Mouse (Mus musculus) embryonic facial prominence, embryonic 12.5 days (tissue): ENCODE results near the gene Gm17334. TPM values are rescaled to one million over a fixed set of nuclear protein-coding genes. Genes with fewer than 3 reads are reported as not detected.

Source experiments
- ATAC-seq: fragments of 200-750 bp; cut with Nextera tagmentation; 2 replicates; pipeline ENCODE4 v1.8.0; 2017; ENCODE audit not compliant: insufficient number of reproducible peaks, insufficient read depth, low FRiP score, low TSS enrichment
- H3K27ac ChIP-seq: fragments of 300-500 bp; sonication (generic); 2 replicates; pipeline ENCODE4 v1.5.1; 2016; ENCODE audit warnings: mild to moderate bottlenecking
- H3K27me3 ChIP-seq: fragments of 300-500 bp; sonication (generic); 2 replicates; pipeline ENCODE4 v1.6.1; 2016; ENCODE audit warnings: mild to moderate bottlenecking, moderate library complexity
- H3K36me3 ChIP-seq: fragments of 300-500 bp; sonication (generic); 2 replicates; pipeline ENCODE4 v1.6.1; 2016; ENCODE audit warnings: mild to moderate bottlenecking
- H3K4me1 ChIP-seq: fragments of 300-500 bp; sonication (generic); 2 replicates; pipeline ENCODE4 v1.6.1; 2016
- H3K4me2 ChIP-seq: fragments of 300-500 bp; sonication (generic); replicated peaks from 2 replicates; pipeline ENCODE4 v1.6.1; 2016; ENCODE audit warnings: mild to moderate bottlenecking, moderate library complexity
- H3K4me3 ChIP-seq: fragments of 300-500 bp; sonication (generic); 2 replicates; pipeline ENCODE4 v1.5.1; 2016; ENCODE audit warnings: mild to moderate bottlenecking
- H3K9ac ChIP-seq: fragments of 300-500 bp; sonication (generic); 2 replicates; pipeline ENCODE4 v1.6.1; 2016; ENCODE audit warnings: mild to moderate bottlenecking, moderate library complexity
- H3K9me3 ChIP-seq: fragments of 300-500 bp; sonication (generic); 2 replicates; pipeline ENCODE4 v1.6.1; 2016; ENCODE audit warnings: mild to moderate bottlenecking, moderate library complexity
- WGBS: fragments of 180-500 bp; shearing (Covaris S2); methylation state at CpG from one replicate; pipeline ENCODE4 v1.1.7; 2016; 5-methylcytosine and 5-hydroxymethylcytosine counted together
- polyA plus RNA-seq: library from polyadenylated mRNA; unstranded; fragments of >200 nt; fragmentation: Nextera tagmentation; extraction: Ambion mirVana; gene quantifications from 2 replicates; pipeline ENCODE4 v1.2.1, GENCODE M21; 2016

Gm17334 gene
- polyA plus RNA-seq, 1 experiment from 2014 or later = not detected

DNA sequence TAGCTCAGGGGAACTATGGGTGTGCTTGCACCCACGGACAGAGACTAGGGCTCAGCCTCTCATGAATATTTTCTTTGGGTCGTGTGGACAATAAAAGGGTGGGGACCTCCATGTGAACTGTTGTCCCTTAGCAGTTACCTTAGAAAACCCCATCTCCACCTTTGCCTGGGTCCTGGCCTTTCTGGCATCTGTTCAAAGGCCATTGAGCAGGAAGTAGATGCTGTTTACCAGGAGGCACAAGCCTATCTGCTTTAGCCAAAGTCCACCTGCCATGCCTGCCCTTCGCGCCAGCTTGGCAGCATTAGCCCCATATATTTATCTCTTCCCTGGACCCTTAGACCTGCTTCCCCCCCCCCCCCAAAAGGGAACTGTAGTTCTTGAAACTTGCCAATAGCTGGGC, 15.4 kb downstream of the Gm17334 start:
- no peak for ATAC-seq
- H3K9ac ChIP-seq = no peak overlapping the region
- H3K27ac ChIP-seq = no peak overlapping the region
- H3K4me2 ChIP-seq = no peak overlapping the region
- peaks cover 18% of the 10 kb centered on the region for H3K4me1 ChIP-seq
- H3K36me3 ChIP-seq = no peaks in the 10 kb centered on the region
- H3K4me3 ChIP-seq = no peak overlapping the region
- peaks cover 13% of the 10 kb centered on the region; the same call in 1 of the 2 replicates for H3K27me3 ChIP-seq
- WGBS = 92% methylated on average over 4 of the region's 4 CpGs
- H3K9me3 ChIP-seq = no peaks in the 10 kb centered on the region

DNA sequence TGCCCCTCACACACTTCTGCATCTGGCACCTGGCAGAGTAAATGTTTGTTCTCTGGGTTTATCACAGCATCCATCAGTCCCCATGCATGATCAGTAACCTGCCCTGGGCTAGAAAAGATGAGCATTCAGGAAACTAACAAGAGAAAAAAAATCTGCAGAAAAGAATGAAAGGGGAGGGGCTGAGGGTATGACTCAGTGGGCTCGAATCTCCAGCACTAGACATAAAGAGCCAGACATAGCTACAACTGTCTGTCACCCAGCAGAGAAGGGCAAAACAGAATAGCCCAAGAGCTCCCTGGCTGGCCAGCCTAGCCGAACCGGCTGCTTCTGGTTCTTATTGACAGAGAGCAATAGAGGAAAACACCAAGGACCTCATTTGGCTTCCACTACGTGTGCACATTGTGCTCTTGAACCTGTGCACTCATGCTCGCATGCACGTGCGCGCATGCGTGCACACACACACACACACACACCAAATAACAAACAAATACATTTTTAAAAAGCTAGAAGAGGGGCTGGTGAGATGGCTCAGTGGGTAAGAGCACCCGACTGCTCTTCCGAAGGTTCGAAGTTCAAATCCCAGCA, 17.9 kb downstream of the Gm17334 start:
- WGBS = 85% methylated on average over 12 of the region's 12 CpGs
- ATAC-seq = no peak

DNA sequence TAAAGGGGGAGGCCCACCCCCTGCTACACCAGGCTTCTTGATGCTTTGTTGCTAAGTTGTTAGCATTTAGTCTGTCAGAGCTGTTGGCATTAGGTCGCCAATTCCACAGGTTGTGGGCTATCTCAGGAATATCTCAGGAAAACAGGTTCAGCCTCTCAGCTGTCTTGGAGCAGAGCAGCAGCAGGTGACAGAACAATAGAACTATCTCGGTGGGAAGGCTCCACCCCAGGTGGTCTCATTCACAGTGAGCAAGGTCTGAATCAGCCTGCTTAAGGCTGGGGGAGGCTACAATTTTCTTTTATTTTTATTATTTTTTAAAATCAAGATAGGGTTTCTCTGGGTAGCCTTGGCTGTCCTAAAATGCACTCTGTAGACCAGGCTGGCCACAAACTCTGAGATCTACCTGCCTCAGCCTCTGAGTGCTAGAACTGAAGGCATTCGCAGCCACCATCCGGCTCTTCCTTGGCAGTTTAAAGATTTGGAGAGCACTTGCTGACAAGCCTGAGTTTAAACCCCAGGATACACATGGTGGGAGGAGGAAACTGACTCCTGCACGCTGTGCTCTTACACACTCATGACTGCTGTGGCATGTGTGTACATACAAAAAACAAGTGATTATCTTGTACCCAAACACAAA, 23.2 kb downstream of the Gm17334 start:
- ATAC-seq = no peak
- Histone ChIP-seq H3K9ac (no peak overlapping the region), H3K27ac (no peak overlapping the region), H3K36me3 (no peaks in the 10 kb centered on the region), H3K4me1 (no peaks in the 10 kb centered on the region), H3K9me3 (no peaks in the 10 kb centered on the region), H3K4me3 (no peak overlapping the region), H3K4me2 (no peak overlapping the region), H3K27me3 (no peaks in the 10 kb centered on the region)
- WGBS = 50% methylated on average over 5 of the region's 5 CpGs

More for the DNA sequence above, 17.9 kb downstream of the Gm17334 start:
- H3K9ac ChIP-seq = no peak overlapping the region
- no peak overlapping the region for H3K27ac ChIP-seq
- H3K9me3 ChIP-seq = no peaks in the 10 kb centered on the region
- H3K36me3 ChIP-seq = no peaks in the 10 kb centered on the region
- no peak overlapping the region for H3K4me2 ChIP-seq
- peaks cover 12% of the 10 kb centered on the region for H3K4me1 ChIP-seq
- H3K4me3 ChIP-seq = no peak overlapping the region
- 0 out of 2 replicates have a peak, but pooled peaks cover 4% of the 10 kb centered on the region for H3K27me3 ChIP-seq

DNA sequence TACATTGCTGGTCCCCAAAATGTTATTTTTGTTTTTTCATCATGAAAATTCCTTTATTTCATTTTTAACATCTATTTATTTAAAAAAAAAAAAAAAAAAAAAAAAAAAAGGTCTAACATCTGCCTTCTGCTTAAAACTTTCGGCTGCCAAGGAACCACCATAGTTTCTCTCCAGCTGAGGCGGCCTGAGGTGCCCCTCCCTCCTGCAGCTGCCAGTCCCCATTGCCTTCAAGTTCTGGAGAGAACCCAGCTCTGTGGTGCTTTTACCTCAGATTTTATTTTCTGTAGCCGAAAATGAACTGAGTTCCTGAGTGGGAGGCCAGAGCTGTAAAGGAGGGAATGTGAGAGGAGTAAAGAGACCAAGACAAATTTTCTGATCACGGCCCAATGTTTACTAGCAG, 23.7 kb downstream of the Gm17334 start:
- Histone ChIP-seq H3K4me1 (no peaks in the 10 kb centered on the region), H3K27ac (no peak overlapping the region), H3K9ac (no peak overlapping the region), H3K9me3 (no peaks in the 10 kb centered on the region), H3K36me3 (no peaks in the 10 kb centered on the region), H3K4me3 (no peak overlapping the region), H3K27me3 (no peaks in the 10 kb centered on the region), H3K4me2 (no peak overlapping the region)
- no peak for ATAC-seq
- 54% methylated on average over 4 of the region's 4 CpGs for WGBS

DNA sequence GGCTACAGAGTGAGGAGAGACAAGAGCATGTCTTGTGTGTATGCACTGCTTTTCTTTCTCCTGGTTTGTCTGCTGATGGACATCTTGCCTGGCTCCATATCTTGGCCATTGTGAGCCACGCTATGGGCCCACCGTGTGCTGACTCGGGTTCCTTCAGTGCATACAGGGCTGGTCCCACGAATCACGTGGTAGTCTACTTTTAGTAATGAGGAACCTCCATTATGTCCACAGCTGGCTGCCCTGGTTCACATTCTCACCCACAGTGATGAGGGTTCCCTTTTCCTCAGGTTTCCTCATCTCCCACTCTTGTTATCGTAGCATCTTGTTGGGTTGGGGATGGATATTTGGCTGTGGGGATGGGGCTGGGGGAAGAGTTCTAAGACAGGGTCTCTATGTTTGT, 24.4 kb downstream of the Gm17334 start:
- H3K9me3 ChIP-seq = no peaks in the 10 kb centered on the region
- no peak overlapping the region for H3K27ac ChIP-seq
- no peaks in the 10 kb centered on the region for H3K27me3 ChIP-seq
- no peaks in the 10 kb centered on the region for H3K36me3 ChIP-seq
- H3K4me2 ChIP-seq = no peak overlapping the region
- ATAC-seq = no peak
- H3K9ac ChIP-seq = no peak overlapping the region
- no peaks in the 10 kb centered on the region for H3K4me1 ChIP-seq
- 92% methylated on average over 6 of the region's 6 CpGs for WGBS
- H3K4me3 ChIP-seq = no peak overlapping the region

DNA sequence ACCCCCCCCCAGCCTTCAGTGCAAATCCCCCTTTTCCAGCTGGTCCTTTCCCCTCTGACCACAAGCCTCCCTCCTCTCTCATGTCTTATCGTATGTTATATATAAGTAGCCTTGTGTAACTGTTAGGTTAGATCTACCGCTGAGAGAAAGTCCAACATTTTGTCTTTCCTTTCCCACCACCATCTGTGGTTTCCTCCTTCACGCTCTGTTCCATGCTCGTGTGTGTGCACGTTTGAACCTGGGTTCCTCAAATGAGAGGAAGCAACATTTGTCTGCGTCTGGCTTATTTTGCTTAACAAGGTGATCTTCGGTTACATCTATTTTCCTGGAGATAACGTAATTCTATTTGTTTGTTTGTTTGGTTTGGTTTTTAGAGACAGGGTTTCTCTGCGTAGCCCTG, 25.0 kb downstream of the Gm17334 start:
- Histone ChIP-seq H3K27me3 (no peaks in the 10 kb centered on the region), H3K4me3 (no peak overlapping the region), H3K9ac (no peak overlapping the region), H3K9me3 (no peaks in the 10 kb centered on the region), H3K4me2 (no peak overlapping the region), H3K36me3 (no peaks in the 10 kb centered on the region), H3K4me1 (no peaks in the 10 kb centered on the region), H3K27ac (no peak overlapping the region)
- no peak for ATAC-seq
- 87% methylated on average over 9 of the region's 9 CpGs for WGBS

DNA sequence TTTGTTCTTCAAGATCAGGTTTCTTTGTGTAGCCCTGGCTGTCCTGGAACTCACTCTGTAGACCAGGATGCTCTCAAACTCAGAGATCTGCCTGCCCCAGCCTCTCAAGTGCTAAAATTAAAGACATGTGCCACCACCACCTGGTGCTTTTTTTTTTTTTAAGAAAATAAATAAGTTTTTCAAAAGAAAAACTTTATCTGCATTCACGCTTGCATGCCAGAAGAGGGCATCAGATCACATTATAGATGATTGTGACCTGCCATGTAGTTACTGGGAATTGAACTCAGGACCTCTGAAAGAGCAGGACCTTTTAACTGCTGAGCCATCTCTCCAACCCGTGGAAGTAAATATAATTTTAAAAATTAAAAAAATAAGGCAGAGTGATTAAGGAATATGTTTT, 27.7 kb downstream of the Gm17334 start:
- Histone ChIP-seq H3K4me2 (no peak overlapping the region), H3K9me3 (no peaks in the 10 kb centered on the region), H3K36me3 (no peaks in the 10 kb centered on the region), H3K9ac (no peak overlapping the region), H3K4me1 (no peaks in the 10 kb centered on the region), H3K4me3 (no peak overlapping the region), H3K27me3 (no peaks in the 10 kb centered on the region), H3K27ac (no peak overlapping the region)
- WGBS = 89% methylated on average over 2 of the region's 2 CpGs
- ATAC-seq = no peak

DNA sequence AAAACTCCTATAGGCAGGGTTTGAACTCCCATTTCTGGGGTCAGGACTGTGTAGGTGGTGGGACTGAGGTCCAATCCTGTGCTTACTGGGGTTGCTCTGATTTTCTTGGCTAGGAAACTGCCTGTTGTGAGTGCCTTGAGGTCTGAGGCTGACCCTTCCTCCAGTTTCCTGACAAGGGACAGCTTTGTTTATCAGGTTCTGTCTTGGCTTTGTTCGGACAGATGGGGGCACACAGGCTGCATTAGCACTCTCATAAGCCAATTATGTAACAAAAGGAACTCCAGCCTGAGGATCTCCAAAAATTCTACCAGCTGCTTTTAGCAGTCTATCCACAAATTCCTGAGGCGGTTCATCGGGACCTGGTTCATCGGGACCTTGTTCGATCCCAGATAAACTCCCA, 30.6 kb downstream of the Gm17334 start:
- Histone ChIP-seq H3K36me3 (no peaks in the 10 kb centered on the region), H3K4me3 (no peak overlapping the region), H3K9me3 (no peaks in the 10 kb centered on the region), H3K4me1 (no peaks in the 10 kb centered on the region), H3K4me2 (no peak overlapping the region), H3K27me3 (no peaks in the 10 kb centered on the region), H3K27ac (no peak overlapping the region), H3K9ac (no peak overlapping the region)
- no peak for ATAC-seq
- WGBS = 11% methylated on average over 5 of the region's 5 CpGs

DNA sequence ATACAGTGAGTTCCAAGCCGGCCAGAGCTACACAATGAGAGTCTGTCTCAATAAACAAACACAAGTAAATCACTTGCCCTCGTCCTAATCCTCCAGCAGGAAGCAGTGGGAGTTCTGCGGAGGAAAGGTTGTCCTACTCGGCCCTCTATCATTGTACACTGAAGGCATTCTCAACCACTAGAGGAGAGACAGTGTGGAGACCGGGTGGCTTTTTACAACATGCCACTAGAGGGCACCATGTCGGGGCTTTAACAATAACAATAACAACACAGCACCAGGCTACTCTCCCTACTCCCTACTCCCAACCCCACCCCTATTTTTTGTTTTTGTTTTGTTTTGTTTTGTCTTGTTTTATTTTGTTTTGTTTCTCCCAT, 35.4 kb downstream of the Gm17334 start:
- H3K9ac ChIP-seq = no peak overlapping the region
- no peaks in the 10 kb centered on the region for H3K36me3 ChIP-seq
- H3K9me3 ChIP-seq = no peaks in the 10 kb centered on the region
- ATAC-seq = no peak
- no peak overlapping the region for H3K4me2 ChIP-seq
- no peak overlapping the region for H3K27ac ChIP-seq
- WGBS = 45% methylated on average over 6 of the region's 6 CpGs
- H3K4me3 ChIP-seq = no peak overlapping the region
- no peaks in the 10 kb centered on the region for H3K4me1 ChIP-seq
- no peaks in the 10 kb centered on the region for H3K27me3 ChIP-seq

DNA sequence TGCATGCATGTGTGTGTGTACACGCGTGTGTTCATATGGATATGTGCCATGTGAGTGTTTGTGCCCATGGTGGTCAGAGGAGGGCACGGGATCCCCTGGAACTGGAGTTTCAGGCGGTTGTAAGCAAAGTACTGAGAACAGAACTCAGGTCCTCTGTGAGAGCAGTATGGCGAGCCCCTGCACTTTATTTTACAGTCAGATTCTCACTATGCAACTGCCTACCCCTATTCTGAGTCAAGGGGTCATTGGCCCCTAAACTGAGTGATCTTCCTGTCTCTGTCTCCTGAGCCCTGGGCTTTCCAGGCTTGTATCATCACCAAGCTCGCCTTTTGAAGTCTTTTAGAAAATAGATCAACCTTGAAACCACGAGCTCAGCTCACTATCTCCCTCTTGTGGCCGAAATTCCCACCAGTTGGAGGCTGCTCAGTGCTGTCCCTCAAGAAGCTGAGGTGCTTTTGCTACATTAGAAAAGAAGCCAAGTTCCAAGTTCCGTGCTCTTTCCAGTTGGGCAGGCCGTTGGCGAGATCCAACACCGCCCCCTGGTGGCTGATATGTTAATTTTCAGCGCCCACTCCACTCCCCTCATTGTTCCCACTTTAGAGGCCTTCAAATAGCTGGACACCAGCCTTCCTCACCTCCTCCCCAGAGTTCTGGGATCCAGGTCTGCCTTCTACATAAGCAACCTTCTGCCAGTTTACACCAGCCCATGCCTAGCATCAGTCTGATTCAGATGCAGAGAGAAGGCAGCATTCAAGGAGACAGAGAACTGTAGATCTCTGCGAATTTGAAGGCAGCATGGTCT, 36.0 kb downstream of the Gm17334 start:
- H3K27ac ChIP-seq = no peak overlapping the region
- no peaks in the 10 kb centered on the region for H3K36me3 ChIP-seq
- H3K9me3 ChIP-seq = no peaks in the 10 kb centered on the region
- no peak overlapping the region for H3K9ac ChIP-seq
- 46% methylated on average over 14 of the region's 14 CpGs for WGBS
- no peaks in the 10 kb centered on the region for H3K27me3 ChIP-seq
- ATAC-seq = 0 out of 2 replicates have a peak, but pooled peaks have one; percentile 47
- no peak overlapping the region for H3K4me3 ChIP-seq
- no peaks in the 10 kb centered on the region for H3K4me1 ChIP-seq
- H3K4me2 ChIP-seq = no peak overlapping the region

DNA sequence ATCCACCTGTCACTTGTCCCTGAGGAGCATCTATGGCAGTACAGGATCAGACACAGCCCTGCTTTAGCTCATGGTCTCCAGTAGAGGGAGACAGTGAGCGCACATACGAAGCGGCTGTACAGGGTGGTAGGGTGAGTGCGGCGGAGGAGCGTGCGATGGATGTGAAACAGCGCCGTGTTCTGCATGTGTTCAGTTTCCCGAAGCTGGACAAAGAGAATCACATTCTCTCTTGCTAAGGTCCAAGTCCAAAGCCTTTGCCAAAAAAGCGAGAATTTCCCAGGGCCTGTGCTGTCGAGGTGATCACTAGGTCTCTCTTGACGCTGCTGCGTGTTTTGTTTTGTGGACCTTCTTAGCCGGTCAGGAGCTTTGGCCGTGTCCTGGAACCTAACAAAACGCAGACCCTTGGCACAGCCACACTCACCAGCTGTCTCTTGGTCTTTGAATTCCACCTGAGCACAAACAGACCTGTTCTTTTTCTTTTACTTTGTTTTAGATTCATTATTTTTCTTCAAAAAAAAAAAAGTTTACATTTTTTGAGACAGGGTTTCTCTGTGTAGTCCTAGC, 37.2 kb downstream of the Gm17334 start:
- Histone ChIP-seq H3K9me3 (no peaks in the 10 kb centered on the region), H3K4me1 (no peaks in the 10 kb centered on the region), H3K27me3 (no peaks in the 10 kb centered on the region), H3K4me2 (peak overlapping the region; percentile 33), H3K9ac (no peak overlapping the region), H3K4me3 (0 out of 2 replicates have a peak overlapping the region, but pooled peaks have one; percentile 5), H3K36me3 (no peaks in the 10 kb centered on the region), H3K27ac (no peak overlapping the region)
- peak; percentile 76; the same call in 1 of the 2 replicates for ATAC-seq
- 30% methylated on average over 17 of the region's 17 CpGs for WGBS
